Mouse (Mus musculus) monocyte, adult 5-6 weeks (primary cell): ENCODE data around the gene Scnn1b. TPM values are rescaled to one million over a fixed set of nuclear protein-coding genes. Genes with fewer than 3 reads are reported as not detected.

Experiments
- ATAC-seq: fragments of 153-309, 156-312 bp; replicated peaks from 2 replicates; pipeline ENCODE4 v1.8.0; 2017; ENCODE audit warnings: mild to moderate bottlenecking; ENCODE audit not compliant: low TSS enrichment, insufficient number of reproducible peaks, severe bottlenecking, poor library complexity, low FRiP score
- total RNA-seq: library from RNA; stranded (forward); fragments of 200-1000, 200-491, 200-594 nt; gene quantifications from 3 replicates; pipeline ENCODE4 v1.2.3, GENCODE M21; 2017

Gene Scnn1b
- total RNA-seq, 1 experiment from 2014 or later: not detected

DNA sequence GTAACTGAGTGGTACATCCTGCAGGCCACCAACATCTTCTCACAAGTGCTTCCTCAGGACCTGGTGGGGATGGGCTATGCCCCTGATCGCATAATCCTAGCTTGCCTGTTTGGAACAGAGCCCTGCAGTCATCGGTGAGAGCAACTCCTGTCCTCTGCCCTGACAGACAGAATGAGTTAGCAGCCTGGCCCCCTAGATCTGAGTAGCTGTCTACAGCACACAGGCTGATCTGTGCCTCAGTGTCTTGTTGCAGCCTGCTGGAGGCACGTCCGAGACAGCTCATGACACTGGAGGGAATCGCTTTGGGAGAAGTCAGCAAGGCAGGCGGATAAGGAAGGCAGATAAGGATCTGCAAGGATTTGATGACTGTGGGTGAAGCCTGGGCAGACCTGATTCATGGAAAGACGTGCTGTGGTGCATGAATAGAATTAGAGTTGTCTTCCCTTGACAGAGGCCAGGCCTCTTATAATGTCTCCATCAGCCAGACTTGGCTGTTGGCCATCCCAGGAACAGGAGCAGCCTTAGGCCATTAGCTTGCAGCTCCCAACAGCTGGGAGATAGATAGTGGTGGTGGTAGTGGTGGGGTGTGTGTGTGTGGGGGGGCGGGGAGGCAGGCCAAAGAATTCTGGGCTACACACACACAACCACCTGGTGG is 38.0 kb downstream of the Scnn1b start:
- no peak for ATAC-seq

DNA sequence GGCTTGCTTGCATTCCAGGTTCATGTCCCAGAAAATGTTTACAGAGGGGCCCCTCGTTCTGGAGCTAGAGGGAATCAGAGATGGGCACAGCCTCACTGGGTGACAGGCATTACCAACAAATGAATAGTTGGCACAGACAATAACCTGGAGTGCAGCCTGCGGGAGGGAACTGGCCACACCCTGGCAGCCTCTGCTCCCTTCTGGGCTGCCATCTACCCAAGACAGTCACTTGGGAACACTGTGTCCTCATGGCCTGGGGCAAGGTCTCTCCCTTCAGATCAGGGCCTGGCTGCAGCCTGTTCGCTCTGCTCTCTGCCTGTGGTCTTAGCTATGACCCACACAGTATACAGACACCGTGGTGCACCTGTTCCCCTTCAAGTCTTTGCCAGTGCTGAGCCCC is 42.0 kb downstream of the Scnn1b start:
- no peak for ATAC-seq

DNA sequence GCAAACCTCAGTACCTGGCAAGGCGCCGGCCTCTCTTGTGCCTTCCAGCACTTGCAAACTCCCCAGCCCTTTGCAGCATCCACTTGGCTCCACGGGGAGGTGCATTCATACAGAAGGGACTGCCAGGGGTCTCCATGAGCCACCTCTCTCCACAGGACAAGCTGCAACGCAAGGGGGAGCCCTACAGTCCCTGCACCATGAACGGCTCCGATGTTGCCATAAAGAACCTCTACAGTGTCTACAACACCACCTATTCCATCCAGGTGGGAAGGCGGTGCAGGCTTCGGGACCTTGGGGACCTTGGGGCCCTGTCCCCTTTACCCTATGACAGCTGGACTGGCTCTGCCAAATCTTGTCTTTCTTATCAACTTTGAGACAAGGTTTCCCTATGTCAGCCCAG is 47.4 kb downstream of the Scnn1b start:
- no peak for ATAC-seq

DNA sequence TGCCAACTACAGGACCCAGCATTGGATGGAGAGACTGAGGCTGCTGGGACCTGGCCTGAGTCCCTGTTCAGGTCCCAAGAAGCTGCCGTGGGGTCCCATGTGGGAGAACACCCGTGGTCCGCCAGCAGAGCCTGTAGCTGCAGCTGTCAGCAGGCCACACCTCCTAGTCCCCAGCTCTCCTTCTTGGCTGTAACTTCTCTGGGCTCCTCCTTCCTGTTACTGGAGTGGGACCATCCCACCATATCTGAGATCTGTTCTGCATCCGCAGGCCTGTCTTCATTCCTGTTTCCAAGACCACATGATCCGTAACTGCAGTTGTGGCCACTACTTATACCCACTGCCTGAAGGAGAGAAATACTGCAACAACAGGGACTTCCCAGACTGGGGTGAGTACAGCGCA is 49.1 kb downstream of the Scnn1b start:
- no peak for ATAC-seq

DNA sequence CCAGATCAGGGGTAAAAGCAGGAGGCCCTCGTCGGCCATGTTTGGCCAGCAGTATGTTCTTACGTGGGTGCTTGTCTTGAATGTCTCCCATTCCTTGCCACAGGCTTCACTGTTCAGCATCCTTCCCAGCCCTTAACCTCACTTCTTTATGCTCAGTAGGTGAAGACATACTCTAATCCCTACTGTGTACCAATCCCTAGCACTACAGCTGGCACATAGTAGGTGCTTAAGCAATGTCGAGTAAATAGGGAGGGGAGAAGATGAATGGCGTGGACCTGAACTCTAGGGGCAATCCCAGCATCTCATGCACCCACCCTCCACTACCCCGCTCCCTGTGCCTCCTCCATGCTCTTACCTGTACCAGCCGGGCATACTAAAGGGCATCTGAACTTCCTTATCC is 59.5 kb downstream of the Scnn1b start:
- ATAC-seq: no peak

DNA sequence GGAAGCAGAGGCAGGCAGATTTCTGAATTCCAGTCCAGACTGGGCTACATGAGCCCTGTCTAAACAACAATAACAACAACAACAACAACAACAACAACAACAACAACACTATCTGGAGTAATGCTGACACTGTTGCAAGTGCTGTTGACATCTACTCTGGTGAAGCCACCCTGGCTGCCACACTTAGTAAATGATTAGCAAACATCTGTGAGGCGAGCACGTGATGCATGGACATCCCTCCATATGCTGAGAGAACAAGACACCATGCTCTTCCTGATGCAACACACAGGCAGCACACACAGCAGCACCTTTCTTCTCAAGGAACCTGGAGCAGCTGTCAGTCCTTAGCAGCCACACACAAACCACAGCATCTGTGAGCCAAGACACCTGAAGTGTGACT is 63.0 kb downstream of the Scnn1b start:
- no peak for ATAC-seq

DNA sequence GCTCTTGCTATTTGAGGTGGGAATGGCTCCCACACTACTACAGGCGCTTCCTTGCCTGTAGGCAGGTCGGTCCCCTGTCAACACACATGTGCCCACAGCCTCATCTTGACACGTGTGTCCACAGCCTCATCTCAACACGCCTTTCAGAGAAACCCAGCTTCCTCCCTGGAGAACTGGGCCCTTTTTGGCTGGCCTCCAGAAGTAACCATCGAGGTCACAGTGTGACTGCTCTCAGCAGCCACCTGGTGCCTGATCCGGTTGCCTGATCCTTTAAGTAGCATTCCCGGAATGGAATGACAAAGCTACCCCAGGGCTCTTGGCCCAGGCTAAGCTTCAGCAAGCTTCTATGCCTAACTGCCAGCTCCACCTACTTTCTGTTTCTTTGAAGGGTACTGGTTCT is 66.4 kb downstream of the Scnn1b start:
- no peak for ATAC-seq

DNA sequence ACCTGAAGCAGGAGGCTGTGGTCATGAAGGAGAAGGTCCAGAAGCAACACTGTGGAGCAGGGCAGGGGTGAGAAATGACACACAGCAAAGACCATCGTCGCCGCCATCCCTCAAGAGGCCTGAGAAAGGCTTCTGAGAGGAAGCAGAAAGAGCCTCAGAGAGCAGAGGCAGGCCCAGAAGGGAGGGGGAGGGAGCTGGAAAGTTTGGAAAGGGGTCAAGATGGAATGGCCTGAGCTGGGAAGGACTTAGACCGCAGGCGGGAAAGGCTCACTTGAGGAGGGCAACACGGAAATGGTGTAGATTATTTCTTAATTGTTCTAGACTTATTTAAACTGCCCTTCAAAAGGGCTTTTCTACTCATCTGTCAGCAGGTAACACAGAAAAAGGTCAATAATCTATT is 68.8 kb downstream of the Scnn1b start:
- no peak for ATAC-seq

DNA sequence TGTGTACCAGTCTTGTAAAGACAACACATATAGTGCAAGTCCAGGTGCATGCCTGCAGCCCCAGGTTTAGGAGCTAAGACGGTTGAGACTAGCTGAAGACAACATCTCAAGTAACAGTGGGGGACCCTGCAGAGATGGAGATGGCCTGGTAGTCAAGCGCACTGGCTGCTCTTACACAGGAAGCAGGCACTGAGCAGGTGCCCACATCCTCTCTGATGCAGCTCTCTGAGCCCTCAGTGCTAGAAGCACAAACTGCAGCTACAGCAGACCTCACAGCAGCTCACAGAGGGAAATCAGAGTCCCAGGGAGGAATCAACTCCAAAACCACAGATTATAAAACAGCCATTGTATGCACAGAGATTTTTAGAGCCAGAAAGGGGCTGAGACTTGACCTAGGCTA is 69.5 kb downstream of the Scnn1b start:
- no peak for ATAC-seq

DNA sequence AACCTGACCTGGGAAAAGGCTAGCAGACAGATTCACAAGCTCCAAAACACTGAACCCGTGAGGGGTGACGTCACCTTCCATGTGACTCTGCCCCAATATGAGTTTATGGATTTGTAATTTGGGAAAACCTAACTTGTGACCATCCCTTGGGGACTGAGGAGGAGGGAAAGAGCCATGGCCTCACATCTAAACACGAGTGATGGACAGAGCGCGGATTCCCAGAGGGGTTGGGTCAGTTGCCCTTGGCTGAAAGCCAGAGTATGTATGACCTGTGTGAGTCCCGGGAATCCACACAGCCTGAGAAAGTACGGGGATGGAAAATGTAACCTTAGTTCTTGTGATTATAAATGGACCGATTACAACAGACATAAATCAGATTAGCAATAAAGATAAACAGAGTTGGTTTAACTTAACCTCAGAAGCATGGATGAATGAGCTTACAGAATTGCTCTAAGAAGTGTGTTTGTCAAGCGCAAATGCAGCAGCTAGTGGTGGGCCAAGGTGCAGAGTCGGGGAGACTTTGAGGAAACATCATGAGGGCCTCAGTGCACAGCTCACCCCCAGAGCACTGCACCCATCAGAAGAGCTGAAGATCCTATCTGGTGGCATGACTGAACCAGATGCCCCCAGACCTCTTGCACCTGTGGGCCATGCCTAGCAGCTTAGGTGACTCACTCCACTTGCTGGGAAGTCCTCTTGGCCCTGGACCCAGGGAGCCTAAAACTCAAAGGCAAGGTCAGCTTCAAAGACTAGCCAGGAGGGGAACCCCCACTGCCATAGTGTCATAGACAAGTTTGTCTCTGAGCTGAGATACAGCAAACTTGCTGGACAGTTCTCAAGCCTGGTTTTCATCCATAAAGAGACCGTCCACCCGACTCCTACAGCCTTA is 71.3 kb downstream of the Scnn1b start:
- no peak for ATAC-seq

DNA sequence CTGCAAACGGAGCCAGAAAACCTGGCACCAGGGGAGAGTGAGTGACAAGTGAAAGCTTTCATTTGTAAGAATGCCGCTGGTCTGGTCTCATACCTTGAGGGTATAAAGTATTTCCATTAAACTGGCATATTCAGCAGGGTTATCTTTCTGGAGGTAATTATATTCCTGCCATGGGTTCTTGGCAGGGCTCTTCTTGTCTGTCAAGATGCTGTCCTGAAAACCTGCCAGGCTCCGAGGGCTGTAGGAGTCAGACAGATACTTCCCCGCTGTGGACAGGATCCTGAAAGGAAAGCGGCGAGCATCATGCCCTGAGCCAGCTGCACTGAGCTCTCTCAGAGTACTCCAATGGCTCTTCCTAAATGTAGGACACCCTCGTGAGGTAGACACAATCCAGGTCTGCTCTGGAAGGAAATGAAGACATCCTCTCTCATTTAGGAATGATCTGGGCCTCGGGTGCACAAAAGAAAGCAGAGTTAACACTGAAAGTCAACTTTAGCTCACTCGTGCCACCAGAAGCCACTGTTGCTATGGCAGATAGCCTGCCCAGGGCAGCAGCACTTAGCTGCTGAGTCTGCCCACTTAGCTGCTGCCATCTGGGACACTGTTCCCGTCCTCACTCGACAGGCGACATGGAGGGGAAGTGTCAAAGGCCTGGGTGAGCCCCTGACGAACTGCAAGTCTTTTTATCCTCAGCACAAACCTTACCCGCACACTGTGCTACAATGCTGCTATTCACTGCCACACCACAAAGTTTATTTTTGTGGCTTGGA is 72.2 kb downstream of the Scnn1b start:
- ATAC-seq: no peak

DNA sequence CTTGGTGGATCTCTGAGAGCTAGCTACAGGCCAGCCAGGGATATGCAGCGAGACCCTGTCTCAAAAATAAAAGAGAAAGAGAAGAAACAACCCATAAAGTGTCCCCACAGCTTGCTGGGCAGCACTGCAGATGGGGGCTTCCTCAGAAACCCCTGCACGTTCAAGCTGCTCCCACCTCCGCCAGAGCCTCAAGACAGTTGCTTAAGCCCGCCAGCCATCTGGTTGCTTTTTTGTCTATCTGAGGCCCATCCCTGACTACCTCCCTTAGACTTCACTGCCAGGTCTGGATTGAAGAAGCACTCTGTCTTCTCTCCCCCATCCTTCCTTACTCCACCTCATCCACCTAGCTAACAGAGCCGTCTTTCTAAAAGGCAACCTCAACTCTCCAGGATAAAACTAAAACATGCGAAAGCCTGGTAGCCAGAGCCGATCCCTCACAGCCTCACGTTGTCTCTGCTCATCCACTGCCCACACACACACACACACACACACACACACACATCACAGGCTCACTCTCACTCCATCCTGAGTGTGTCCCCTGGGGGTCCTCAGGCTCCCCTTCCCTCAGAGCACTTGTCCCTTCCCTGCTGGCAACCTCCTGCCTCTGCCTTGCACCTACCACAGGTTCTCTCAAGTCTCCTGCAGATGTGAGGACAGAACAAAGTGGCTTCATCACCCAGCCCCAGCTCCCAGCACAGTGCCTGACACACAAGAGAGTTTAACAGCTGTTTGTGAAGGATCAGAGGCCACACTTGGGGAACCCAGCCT is 73.5 kb downstream of the Scnn1b start:
- ATAC-seq: no peak

DNA sequence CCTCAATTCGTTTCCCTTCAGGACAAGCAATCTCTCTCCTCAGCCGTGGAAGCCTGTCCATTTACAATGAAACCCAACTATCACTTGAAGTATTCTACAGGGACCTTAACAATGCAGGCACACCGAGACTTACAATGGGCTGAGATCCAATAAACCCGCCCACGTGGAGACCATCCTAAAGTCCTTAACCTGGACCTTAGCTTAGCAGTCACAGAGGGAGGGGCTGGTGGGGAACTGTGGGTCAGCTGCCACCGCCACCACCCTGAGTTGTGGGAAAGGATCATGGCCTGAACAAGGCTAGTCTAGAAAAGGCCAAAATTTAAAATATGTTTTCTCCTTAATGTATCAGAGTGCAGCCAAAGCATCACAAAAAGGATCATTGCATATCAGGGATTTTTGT is 74.4 kb downstream of the Scnn1b start:
- no peak for ATAC-seq

DNA sequence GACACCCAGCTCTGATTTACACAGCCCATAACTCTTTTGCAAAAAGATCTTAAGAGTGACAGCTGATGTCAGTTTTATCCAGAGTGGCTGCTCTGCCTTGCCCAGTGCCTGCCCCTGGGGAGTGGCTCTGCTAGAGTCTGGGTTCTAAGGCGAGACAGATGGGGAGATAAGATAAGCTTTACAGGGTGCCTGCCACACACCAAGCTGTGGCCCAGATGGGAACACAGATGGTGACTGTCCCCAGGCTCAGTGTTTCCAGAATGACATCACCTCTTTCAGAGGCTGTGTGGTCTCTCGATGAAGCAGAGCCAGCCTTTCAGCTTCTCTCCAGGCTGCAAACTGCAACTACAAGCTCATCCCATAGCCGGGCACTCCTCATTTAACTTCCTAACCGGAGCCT is 74.9 kb downstream of the Scnn1b start:
- ATAC-seq: no peak

DNA sequence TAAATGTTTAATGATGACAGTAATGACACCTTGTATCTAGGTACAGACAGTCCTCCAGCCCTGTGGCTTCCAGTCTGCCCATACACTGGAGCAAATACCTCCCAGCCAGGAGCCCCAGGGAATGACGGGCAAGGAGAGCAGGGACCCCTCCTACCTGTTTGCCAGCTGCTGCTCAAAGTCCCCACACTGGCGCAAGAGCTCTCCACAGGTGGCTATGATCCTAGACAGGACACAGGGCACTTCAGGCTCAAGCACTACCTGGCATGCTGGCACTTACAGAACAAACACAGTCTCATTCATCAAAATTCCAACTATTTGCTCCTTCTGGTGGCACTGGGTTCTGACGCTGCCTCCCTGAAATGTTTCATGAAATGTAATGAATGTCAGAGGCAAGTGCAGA is 76.2 kb downstream of the Scnn1b start:
- ATAC-seq: no peak

DNA sequence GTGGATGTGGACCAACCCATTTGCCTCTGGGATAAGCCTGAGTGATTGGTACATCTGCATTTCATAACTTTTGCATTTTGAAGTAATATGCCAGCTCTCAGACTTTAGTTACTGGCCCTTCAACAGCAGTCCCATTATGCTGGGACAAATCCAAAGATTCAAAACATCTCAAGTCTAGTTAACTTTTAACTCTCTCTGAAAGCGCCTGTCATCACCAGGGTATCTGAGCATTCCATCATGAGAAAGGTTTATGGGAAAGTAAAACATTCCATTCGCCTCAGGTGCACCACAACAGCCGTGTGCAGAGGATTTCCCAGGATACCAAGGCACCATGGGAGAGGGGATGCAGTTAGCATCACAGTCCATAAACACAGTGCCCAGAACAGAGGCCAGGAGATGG is 76.8 kb downstream of the Scnn1b start:
- no peak for ATAC-seq

DNA sequence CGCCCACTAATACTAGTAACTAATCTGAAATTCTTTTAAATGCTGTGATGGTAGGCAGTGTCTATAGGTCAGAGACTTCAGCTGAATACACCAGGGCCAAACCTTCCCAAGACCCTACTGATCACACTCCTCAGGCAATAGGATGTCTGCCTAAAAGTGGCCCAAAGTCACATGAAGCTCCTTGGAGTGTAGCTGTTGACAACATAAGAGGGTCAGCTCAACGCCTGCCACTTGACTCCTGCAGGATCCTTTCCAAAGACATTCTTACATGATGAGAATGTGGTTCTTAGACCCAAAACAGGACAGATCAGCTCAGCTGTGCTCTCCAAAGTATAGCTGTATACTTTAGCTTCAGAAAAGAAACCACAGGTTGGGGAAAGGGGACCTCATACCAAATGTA is 77.5 kb downstream of the Scnn1b start:
- no peak for ATAC-seq

DNA sequence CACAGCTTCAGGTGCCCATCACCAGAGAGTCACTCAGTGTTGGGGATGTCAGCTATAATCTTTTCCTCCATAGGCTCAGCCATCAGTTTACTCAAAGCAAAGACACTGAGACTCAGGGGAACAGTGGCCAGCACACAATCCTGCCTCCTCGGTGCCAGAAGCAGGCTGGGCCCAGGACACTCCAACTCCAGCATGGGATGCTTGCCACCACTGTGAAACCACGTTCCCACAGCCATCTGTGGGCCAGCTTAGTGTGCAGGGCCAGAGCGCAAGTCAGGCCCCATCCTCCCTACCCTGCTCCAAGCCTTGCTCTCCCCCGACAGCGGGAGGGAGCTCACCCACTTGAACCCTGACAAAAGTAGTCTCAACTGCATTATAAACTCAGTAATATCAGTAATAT is 81.4 kb downstream of the Scnn1b start:
- ATAC-seq: no peak

DNA sequence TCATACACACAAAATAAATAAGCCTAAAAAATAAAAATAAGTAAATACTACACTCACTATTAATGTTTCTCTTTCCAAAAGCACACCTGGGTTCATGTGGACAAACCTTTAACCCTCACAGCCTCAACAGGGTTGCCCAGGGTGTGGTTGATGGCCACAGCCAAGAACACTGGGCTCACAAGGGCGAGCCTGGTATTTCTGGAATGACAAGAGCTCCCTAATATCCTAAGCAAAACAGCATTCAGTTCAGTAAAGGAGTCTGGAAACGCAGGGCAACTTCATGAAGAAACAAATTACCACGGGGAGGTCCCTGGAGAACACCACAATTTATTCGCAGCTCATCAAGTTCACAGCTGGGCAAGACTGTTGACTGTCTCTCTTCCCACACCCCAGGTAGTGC is 82.7 kb downstream of the Scnn1b start:
- ATAC-seq: no peak
